Mouse (Mus musculus): Measurements from ENCODE around the gene Gm11444. TPM values are rescaled to one million over a fixed set of nuclear protein-coding genes. Genes with fewer than 3 reads are reported as not detected.

The Gm11444 gene
- not detected in 2 replicates for polyA plus RNA-seq (2012; rRNA removed)

GRCm38 (mm10) chr11:85850233-85850632, at the start of gene Gm11444:
Gm11444 (minus strand) TSS chr11:85850333.

GRCm38 (mm10) chr11:85885665-85886428, 35.7 kb upstream of the Gm11444 start, which contains the start of gene Tbx4:
Tbx4 (plus strand) TSS chr11:85886422.

GRCm38 (mm10) chr11:85832231-85832924, 17.8 kb downstream of the Gm11444 start, which contains the start of gene Tbx2:
Tbx2 (plus strand) TSS chr11:85832551.

Other genes with a start within 250 kb of the Gm11444 start
- gene Tbx2, start 17.8 kb downstream of the Gm11444 start, polyA plus RNA-seq (2012; rRNA removed), result 0.86 and 1.1 TPM in 2 replicates
- 0.02 and 0.08 TPM in 2 replicates for gene Tbx4, start 36.1 kb upstream of the Gm11444 start, polyA plus RNA-seq (2012; rRNA removed)

Measured in liver, embryonic 14 days (tissue).